Mouse (Mus musculus): ENCODE results near the gene Gp1bb. TPM values are rescaled to one million over a fixed set of nuclear protein-coding genes. Genes with fewer than 3 reads are reported as not detected.
A peak's percentile ranks its signal among the peaks of the same experiment; 100 is the strongest.

Gene Gp1bb
- polyA plus RNA-seq, 1 experiment, result 84.3 TPM

GRCm38 (mm10) chr16:18643406-18643998 is 21.3 kb upstream of the Gp1bb start:
- WGBS, result 49% methylated on average over 11 of the region's 11 CpGs
- H3K27ac ChIP-seq (ENCODE audit: control insufficient read depth, insufficient read depth, low read depth, low read length, poor library complexity), result peak overlapping the region; percentile 35
- TF ChIP-seq POLR2A (IDR thresholded peaks at IDR 0.05; ENCODE audit: borderline replicate concordance, control insufficient read depth, low read depth, low read length) (no peak), CTCF (IDR thresholded peaks at IDR 0.05; ENCODE audit: control insufficient read depth, insufficient read depth, low read length) (no peak)

GRCm38 (mm10) chr16:18642897-18643296 is 20.7 kb upstream of the Gp1bb start:
- no peak overlapping the region for H3K4me3 ChIP-seq (replicated peaks; ENCODE audit: control insufficient read depth, low read depth, low read length)
- no peak for TF ChIP-seq POLR2A (IDR thresholded peaks at IDR 0.05; ENCODE audit: borderline replicate concordance, control insufficient read depth, low read depth, low read length)
- TF ChIP-seq CTCF (IDR thresholded peaks at IDR 0.05; ENCODE audit: control insufficient read depth, insufficient read depth, low read length), result no peak
- peaks cover 4% of the 10 kb centered on the region for H3K4me1 ChIP-seq (ENCODE audit: control insufficient read depth, insufficient read depth, low read length)
- 66% methylated on average over 4 of the region's 4 CpGs for WGBS
- H3K27ac ChIP-seq (ENCODE audit: control insufficient read depth, insufficient read depth, low read depth, low read length, poor library complexity), result peak overlapping the region; percentile 35

More at GRCm38 (mm10) chr16:18643406-18643998, 21.3 kb upstream of the Gp1bb start:
- H3K4me3 ChIP-seq (replicated peaks; ENCODE audit: control insufficient read depth, low read depth, low read length), result no peak overlapping the region
- peaks cover 4% of the 10 kb centered on the region for H3K4me1 ChIP-seq (ENCODE audit: control insufficient read depth, insufficient read depth, low read length)

- Histone ChIP-seq H3K4me3 (replicated peaks; ENCODE audit: control insufficient read depth, low read depth, low read length) (no peak overlapping the region), H3K4me1 (ENCODE audit: control insufficient read depth, insufficient read depth, low read length) (peaks cover 4% of the 10 kb centered on the region), H3K27ac (ENCODE audit: control insufficient read depth, insufficient read depth, low read depth, low read length, poor library complexity) (no peak overlapping the region)
- TF ChIP-seq CTCF (IDR thresholded peaks at IDR 0.05; ENCODE audit: control insufficient read depth, insufficient read depth, low read length) (no peak), POLR2A (IDR thresholded peaks at IDR 0.05; ENCODE audit: borderline replicate concordance, control insufficient read depth, low read depth, low read length) (no peak)
- 55% methylated on average over 7 of the region's 7 CpGs for WGBS
Measured at GRCm38 (mm10) chr16:18642291-18642690, 20.1 kb upstream of the Gp1bb start.

GRCm38 (mm10) chr16:18639382-18639929 is 17.3 kb upstream of the Gp1bb start:
- WGBS, result 55% methylated on average over 1 of the region's 1 CpGs

GRCm38 (mm10) chr16:18638396-18638795 is 16.2 kb upstream of the Gp1bb start:
- no peak overlapping the region for H3K4me3 ChIP-seq (replicated peaks; ENCODE audit: control insufficient read depth, low read depth, low read length)
- peaks cover 2% of the 10 kb centered on the region for H3K4me1 ChIP-seq (ENCODE audit: control insufficient read depth, insufficient read depth, low read length)
- TF ChIP-seq POLR2A (IDR thresholded peaks at IDR 0.05; ENCODE audit: borderline replicate concordance, control insufficient read depth, low read depth, low read length) (no peak), CTCF (IDR thresholded peaks at IDR 0.05; ENCODE audit: control insufficient read depth, insufficient read depth, low read length) (no peak)
- WGBS, result 52% methylated on average over 2 of the region's 2 CpGs
- no peak overlapping the region for H3K27ac ChIP-seq (ENCODE audit: control insufficient read depth, insufficient read depth, low read depth, low read length, poor library complexity)

More at GRCm38 (mm10) chr16:18639382-18639929, 17.3 kb upstream of the Gp1bb start:
- H3K4me1 ChIP-seq (ENCODE audit: control insufficient read depth, insufficient read depth, low read length), result peaks cover 4% of the 10 kb centered on the region
- TF ChIP-seq CTCF (IDR thresholded peaks at IDR 0.05; ENCODE audit: control insufficient read depth, insufficient read depth, low read length), result no peak
- TF ChIP-seq POLR2A (IDR thresholded peaks at IDR 0.05; ENCODE audit: borderline replicate concordance, control insufficient read depth, low read depth, low read length), result no peak
- no peak overlapping the region for H3K4me3 ChIP-seq (replicated peaks; ENCODE audit: control insufficient read depth, low read depth, low read length)
- H3K27ac ChIP-seq (ENCODE audit: control insufficient read depth, insufficient read depth, low read depth, low read length, poor library complexity), result no peak overlapping the region

DNA sequence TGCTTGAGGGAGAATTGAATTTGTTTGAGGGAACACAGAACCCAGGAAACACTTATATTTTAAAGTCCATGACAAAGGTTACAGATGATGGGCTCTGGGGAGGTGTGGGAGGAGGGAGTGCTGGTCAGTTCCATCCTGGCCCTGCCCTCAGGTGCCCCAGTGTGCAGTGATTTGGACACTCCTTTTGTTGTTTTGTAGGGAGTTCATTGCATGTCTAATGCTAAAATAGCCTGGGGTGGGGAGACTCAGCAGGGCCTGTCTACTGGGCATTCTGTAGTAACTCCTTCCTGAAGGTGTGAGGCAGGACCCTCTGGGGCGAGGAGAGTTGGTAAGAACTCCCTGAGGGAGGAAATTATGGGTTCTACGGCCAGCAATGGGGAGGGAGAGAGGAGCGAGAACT is 14.6 kb upstream of the Gp1bb start:
- H3K27ac ChIP-seq (ENCODE audit: control insufficient read depth, insufficient read depth, low read depth, low read length, poor library complexity), result no peak overlapping the region
- peaks cover 2% of the 10 kb centered on the region; the same call in 1 of the 2 replicates for H3K4me1 ChIP-seq (ENCODE audit: control insufficient read depth, insufficient read depth, low read length)
- no peak overlapping the region for H3K4me3 ChIP-seq (replicated peaks; ENCODE audit: control insufficient read depth, low read depth, low read length)
- WGBS, result 65% methylated on average over 3 of the region's 3 CpGs
- TF ChIP-seq CTCF (IDR thresholded peaks at IDR 0.05; ENCODE audit: control insufficient read depth, insufficient read depth, low read length), result no peak
- no peak for TF ChIP-seq POLR2A (IDR thresholded peaks at IDR 0.05; ENCODE audit: borderline replicate concordance, control insufficient read depth, low read depth, low read length)

DNA sequence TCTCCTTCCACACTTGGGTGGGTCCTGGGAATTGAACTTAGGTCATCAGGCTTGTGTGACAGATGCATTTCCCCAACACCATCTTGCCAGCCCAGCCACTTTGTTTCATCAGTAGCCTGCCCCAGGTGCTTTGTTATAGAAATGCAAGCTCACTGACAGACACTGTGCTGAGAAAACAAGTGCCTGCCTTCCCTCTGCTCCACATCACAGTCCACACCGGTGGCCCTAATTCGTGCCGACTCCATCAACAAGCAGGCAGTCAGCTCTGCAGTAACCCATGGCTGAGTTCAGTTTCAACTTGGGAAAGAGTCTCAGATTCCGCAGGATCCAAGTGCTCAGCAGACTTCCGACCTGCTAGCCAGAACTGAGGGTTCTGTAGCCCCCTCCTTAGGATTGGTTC is 14.2 kb upstream of the Gp1bb start:
- no peak overlapping the region for H3K27ac ChIP-seq (ENCODE audit: control insufficient read depth, insufficient read depth, low read depth, low read length, poor library complexity)
- WGBS, result 79% methylated on average over 5 of the region's 5 CpGs
- H3K4me3 ChIP-seq (replicated peaks; ENCODE audit: control insufficient read depth, low read depth, low read length), result no peak overlapping the region
- TF ChIP-seq CTCF (IDR thresholded peaks at IDR 0.05; ENCODE audit: control insufficient read depth, insufficient read depth, low read length), result no peak
- TF ChIP-seq POLR2A (IDR thresholded peaks at IDR 0.05; ENCODE audit: borderline replicate concordance, control insufficient read depth, low read depth, low read length), result no peak
- H3K4me1 ChIP-seq (ENCODE audit: control insufficient read depth, insufficient read depth, low read length), result peaks cover 2% of the 10 kb centered on the region; the same call in 1 of the 2 replicates

DNA sequence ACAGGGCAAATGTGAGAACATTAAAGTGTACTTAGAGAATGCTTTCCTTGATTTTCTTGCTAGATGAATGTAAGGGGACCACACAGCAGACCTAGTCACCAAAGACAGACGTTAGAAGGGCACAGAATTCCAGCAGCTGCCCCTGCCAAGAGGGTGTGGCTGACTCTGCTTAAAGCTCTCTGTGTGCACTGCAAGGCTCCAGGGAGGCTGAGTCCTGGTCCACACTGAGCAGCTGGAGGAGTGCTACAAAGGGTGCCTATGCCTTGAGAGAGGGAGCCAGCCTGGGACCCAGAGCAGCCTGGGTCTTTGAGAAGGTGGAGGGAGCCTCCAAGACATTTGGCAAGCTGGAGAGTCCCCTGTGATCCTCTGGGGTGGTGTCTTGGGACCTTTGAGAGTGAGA is 11.1 kb upstream of the Gp1bb start:
- H3K4me3 ChIP-seq (replicated peaks; ENCODE audit: control insufficient read depth, low read depth, low read length), result no peak overlapping the region
- no peak for TF ChIP-seq POLR2A (IDR thresholded peaks at IDR 0.05; ENCODE audit: borderline replicate concordance, control insufficient read depth, low read depth, low read length)
- H3K4me1 ChIP-seq (ENCODE audit: control insufficient read depth, insufficient read depth, low read length), result no peaks in the 10 kb centered on the region
- 59% methylated on average over 1 of the region's 1 CpGs for WGBS
- H3K27ac ChIP-seq (ENCODE audit: control insufficient read depth, insufficient read depth, low read depth, low read length, poor library complexity), result no peak overlapping the region

Data from bone marrow, adult 2 months (tissue).